Mouse (Mus musculus): ENCODE measurements at regions not wholly inside any gene's neighbourhood (a gene's known extent, or its start where the extent isn't known, plus 50 kb on each side); places are given as distances from the start of the nearest gene placed in this dataset.

GRCm38 (mm10) chr17:31753859-31754229, 76.2 kb downstream of the Cryaa start:
- TF ChIP-seq CTCF (IDR thresholded peaks at IDR 0.05; ENCODE audit: insufficient read depth, low read length) (no peak), POLR2A (IDR thresholded peaks at IDR 0.05; ENCODE audit: borderline replicate concordance, extremely low read depth, low read depth, low read length) (no peak)

All from lung, adult 2 months (tissue).